Mouse (Mus musculus) neural tube, embryonic 15.5 days (tissue): ENCODE data around the gene Upk3b. TPM values are rescaled to one million over a fixed set of nuclear protein-coding genes. Genes with fewer than 3 reads are reported as not detected.
"Not testable (repeated sequence)": the region's sequence is repeated elsewhere in the genome, so short reads cannot be mapped to it uniquely, and the experiment has no call there.

Experiments
- ATAC-seq: fragments of 200-750 bp; cut with Nextera tagmentation; 2 replicates; pipeline ENCODE4 v1.8.0; 2017; ENCODE audit warnings: mild to moderate bottlenecking, moderate TSS enrichment, moderate library complexity; ENCODE audit not compliant: low FRiP score
- H3K27ac ChIP-seq: fragments of 300-500 bp; sonication (generic); replicated peaks from 2 replicates; pipeline ENCODE4 v1.5.1; 2015; ENCODE audit warnings: mild to moderate bottlenecking, inconsistent platforms
- H3K27me3 ChIP-seq: fragments of 300-500 bp; sonication (generic); replicated peaks from 2 replicates; pipeline ENCODE4 v1.6.1; 2015; ENCODE audit warnings: inconsistent platforms
- H3K36me3 ChIP-seq: fragments of 300-500 bp; sonication (generic); 2 replicates; pipeline ENCODE4 v1.6.1; 2015; ENCODE audit warnings: inconsistent platforms
- H3K4me1 ChIP-seq: fragments of 300-500 bp; sonication (generic); 2 replicates; pipeline ENCODE4 v1.6.1; 2015; ENCODE audit warnings: inconsistent platforms
- H3K4me2 ChIP-seq: fragments of 300-500 bp; sonication (generic); 2 replicates; pipeline ENCODE4 v1.6.1; 2015; ENCODE audit warnings: inconsistent platforms, mild to moderate bottlenecking, moderate library complexity
- H3K4me3 ChIP-seq: fragments of 300-500 bp; sonication (generic); replicated peaks from 2 replicates; pipeline ENCODE4 v1.5.1; 2015; ENCODE audit warnings: mild to moderate bottlenecking, inconsistent platforms
- H3K9ac ChIP-seq: fragments of 300-500 bp; sonication (generic); replicated peaks from 2 replicates; pipeline ENCODE4 v1.6.1; 2015; ENCODE audit warnings: mild to moderate bottlenecking, inconsistent platforms
- H3K9me3 ChIP-seq: fragments of 300-500 bp; sonication (generic); replicated peaks from 2 replicates; pipeline ENCODE4 v1.6.1; 2016; ENCODE audit warnings: inconsistent platforms
- WGBS: fragments of 180-500 bp; shearing (Covaris S2); methylation state at CpG from one replicate; pipeline ENCODE4 v1.1.7; 2015; ENCODE audit warnings: mixed read lengths; 5-methylcytosine and 5-hydroxymethylcytosine counted together
- polyA plus RNA-seq: library from polyadenylated mRNA; unstranded; fragments of >200 nt; fragmentation: Nextera tagmentation; extraction: Ambion mirVana; gene quantifications from 2 replicates; pipeline ENCODE4 v1.2.1, GENCODE M21; 2015

Upk3b gene
- polyA plus RNA-seq, 1 experiment from 2014 or later = 1.1 TPM

GRCm38 (mm10) chr5:136056062-136056461 is 17.8 kb downstream of the Upk3b start:
- 46% methylated on average over 4 of the region's 4 CpGs for WGBS
- H3K27ac ChIP-seq = no peak overlapping the region

GRCm38 (mm10) chr5:136057085-136057484 is 18.8 kb downstream of the Upk3b start:
- no peak overlapping the region for H3K27ac ChIP-seq
- H3K9me3 ChIP-seq = no peaks in the 10 kb centered on the region
- no peaks in the 10 kb centered on the region for H3K36me3 ChIP-seq
- H3K4me3 ChIP-seq = no peak overlapping the region
- H3K9ac ChIP-seq = no peak overlapping the region
- no peaks in the 10 kb centered on the region for H3K27me3 ChIP-seq
- no peak for ATAC-seq
- peaks cover 2% of the 10 kb centered on the region; the same call in 1 of the 2 replicates for H3K4me1 ChIP-seq
- H3K4me2 ChIP-seq = no peak overlapping the region
- WGBS = 29% methylated on average over 8 of the region's 8 CpGs

More at GRCm38 (mm10) chr5:136056062-136056461, 17.8 kb downstream of the Upk3b start:
- ATAC-seq = no peak
- Histone ChIP-seq H3K9ac (no peak overlapping the region), H3K4me3 (no peak overlapping the region), H3K36me3 (no peaks in the 10 kb centered on the region), H3K4me2 (no peak overlapping the region), H3K9me3 (no peaks in the 10 kb centered on the region), H3K27me3 (no peaks in the 10 kb centered on the region), H3K4me1 (peaks cover 12% of the 10 kb centered on the region)

- 12% methylated on average over 12 of the region's 12 CpGs for WGBS
- H3K4me1 ChIP-seq = no peaks in the 10 kb centered on the region
These were observed 23.3 kb downstream of the Upk3b start for GRCm38 (mm10) chr5:136061567-136061966.

GRCm38 (mm10) chr5:136063920-136064319 is 25.6 kb downstream of the Upk3b start:
- no peak for ATAC-seq
- Histone ChIP-seq H3K9me3 (no peaks in the 10 kb centered on the region), H3K9ac (no peak overlapping the region), H3K27ac (no peak overlapping the region), H3K4me3 (no peak overlapping the region), H3K4me1 (no peaks in the 10 kb centered on the region), H3K4me2 (no peak overlapping the region), H3K27me3 (no peaks in the 10 kb centered on the region), H3K36me3 (no peaks in the 10 kb centered on the region)
- 90% methylated on average over 10 of the region's 10 CpGs for WGBS

More at GRCm38 (mm10) chr5:136061567-136061966, 23.3 kb downstream of the Upk3b start:
- H3K27me3 ChIP-seq = no peaks in the 10 kb centered on the region
- no peak overlapping the region for H3K27ac ChIP-seq
- H3K4me3 ChIP-seq = no peak overlapping the region
- no peaks in the 10 kb centered on the region for H3K9me3 ChIP-seq
- no peaks in the 10 kb centered on the region for H3K36me3 ChIP-seq
- H3K9ac ChIP-seq = no peak overlapping the region
- ATAC-seq = no peak
- H3K4me2 ChIP-seq = no peak overlapping the region

DNA sequence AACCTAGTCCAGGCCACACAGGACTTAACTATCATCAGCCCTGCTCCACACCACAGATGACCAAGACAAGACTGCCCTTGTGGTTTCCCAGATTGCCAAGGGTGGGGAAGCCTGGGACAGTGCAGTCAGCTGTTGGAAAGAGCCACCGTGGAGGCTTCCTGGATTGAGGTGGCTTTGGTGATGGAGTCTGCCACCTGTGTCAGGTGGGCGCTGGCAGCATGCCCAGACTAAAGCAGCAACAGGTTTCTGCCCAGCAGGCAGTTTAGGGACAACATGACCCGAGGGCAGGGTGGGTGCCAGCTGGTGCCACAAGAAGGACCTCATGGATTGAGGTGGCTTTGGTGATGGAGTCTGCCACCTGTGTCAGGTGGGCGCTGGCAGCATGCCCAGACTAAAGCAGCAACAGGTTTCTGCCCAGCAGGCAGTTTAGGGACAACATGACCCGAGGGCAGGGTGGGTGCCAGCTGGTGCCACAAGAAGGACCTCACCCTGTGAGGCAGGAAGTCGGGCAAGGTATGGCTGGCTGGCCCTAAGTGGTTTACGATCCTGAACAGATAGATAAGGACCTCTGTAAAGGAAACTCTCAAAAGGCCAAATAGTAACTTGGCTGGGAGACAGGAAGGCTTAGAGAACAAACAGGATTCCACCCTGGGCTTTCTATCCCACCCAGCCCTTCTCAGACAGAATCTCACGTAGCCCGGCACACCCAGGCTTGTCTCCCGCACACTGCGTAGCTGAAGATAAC is 28.3 kb downstream of the Upk3b start:
- H3K4me2 ChIP-seq, ATAC-seq, H3K4me3 ChIP-seq, H3K36me3 ChIP-seq, H3K27me3 ChIP-seq, H3K4me1 ChIP-seq, H3K27ac ChIP-seq, H3K9me3 ChIP-seq, H3K9ac ChIP-seq: not testable (repeated sequence)
- 71% methylated on average over 11 of the region's 11 CpGs for WGBS

- no peak for ATAC-seq
- no peaks in the 10 kb centered on the region for H3K9me3 ChIP-seq
- H3K27me3 ChIP-seq = no peaks in the 10 kb centered on the region
- H3K36me3 ChIP-seq = no peaks in the 10 kb centered on the region
- 66% methylated on average over 2 of the region's 2 CpGs for WGBS
- no peaks in the 10 kb centered on the region for H3K4me1 ChIP-seq
- no peak overlapping the region for H3K9ac ChIP-seq
- no peak overlapping the region for H3K4me3 ChIP-seq
- H3K27ac ChIP-seq = no peak overlapping the region
- H3K4me2 ChIP-seq = no peak overlapping the region
These were observed 31.1 kb downstream of the Upk3b start for GRCm38 (mm10) chr5:136069411-136069810.

DNA sequence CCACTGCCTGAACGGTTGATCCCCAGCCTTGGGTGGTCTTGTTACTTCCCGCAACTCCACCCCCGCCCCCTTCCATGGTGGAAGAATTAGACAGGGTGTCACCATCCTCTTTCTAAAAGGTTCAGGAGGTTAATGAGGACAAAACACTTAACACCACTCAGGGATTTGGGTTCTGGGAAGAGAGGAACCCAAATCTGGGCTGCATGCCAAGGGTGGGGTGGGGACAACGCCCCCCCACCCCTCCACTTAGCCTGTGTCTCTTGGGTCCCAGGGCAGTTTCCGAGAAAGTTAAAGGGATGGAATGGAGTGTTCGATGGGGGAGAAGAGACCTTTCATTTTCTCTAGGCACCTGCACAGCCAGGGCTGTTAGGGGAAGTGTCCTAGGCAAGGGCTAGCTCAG is 34.8 kb downstream of the Upk3b start:
- no peaks in the 10 kb centered on the region for H3K27me3 ChIP-seq
- no peak for ATAC-seq
- no peak overlapping the region for H3K4me3 ChIP-seq
- no peaks in the 10 kb centered on the region for H3K9me3 ChIP-seq
- no peak overlapping the region for H3K4me2 ChIP-seq
- WGBS = 60% methylated on average over 6 of the region's 6 CpGs
- no peak overlapping the region for H3K9ac ChIP-seq
- H3K27ac ChIP-seq = no peak overlapping the region
- H3K4me1 ChIP-seq = 0 out of 2 replicates have a peak, but pooled peaks cover 6% of the 10 kb centered on the region
- H3K36me3 ChIP-seq = no peaks in the 10 kb centered on the region

- Histone ChIP-seq H3K4me3 (no peak overlapping the region), H3K4me2 (no peak overlapping the region), H3K27me3 (no peaks in the 10 kb centered on the region), H3K4me1 (0 out of 2 replicates have a peak, but pooled peaks cover 6% of the 10 kb centered on the region), H3K9me3 (no peaks in the 10 kb centered on the region), H3K9ac (no peak overlapping the region), H3K27ac (no peak overlapping the region), H3K36me3 (no peaks in the 10 kb centered on the region)
- no peak for ATAC-seq
- WGBS = 71% methylated on average over 11 of the region's 11 CpGs
These were observed 35.2 kb downstream of the Upk3b start for GRCm38 (mm10) chr5:136073526-136073925.

GRCm38 (mm10) chr5:136075076-136075475 is 36.8 kb downstream of the Upk3b start:
- no peak for ATAC-seq
- Histone ChIP-seq H3K27me3 (no peaks in the 10 kb centered on the region), H3K4me3 (no peak overlapping the region), H3K4me2 (no peak overlapping the region), H3K9me3 (no peaks in the 10 kb centered on the region), H3K4me1 (0 out of 2 replicates have a peak, but pooled peaks cover 6% of the 10 kb centered on the region), H3K27ac (no peak overlapping the region), H3K9ac (no peak overlapping the region), H3K36me3 (no peaks in the 10 kb centered on the region)
- 95% methylated on average over 5 of the region's 5 CpGs for WGBS

- Histone ChIP-seq H3K4me2 (no peak overlapping the region), H3K27me3 (no peaks in the 10 kb centered on the region), H3K4me3 (no peak overlapping the region), H3K27ac (no peak overlapping the region), H3K9ac (no peak overlapping the region), H3K4me1 (0 out of 2 replicates have a peak, but pooled peaks cover 6% of the 10 kb centered on the region), H3K36me3 (no peaks in the 10 kb centered on the region), H3K9me3 (no peaks in the 10 kb centered on the region)
- 46% methylated on average over 7 of the region's 7 CpGs for WGBS
- ATAC-seq = no peak
These were observed 38.0 kb downstream of the Upk3b start for GRCm38 (mm10) chr5:136076284-136076683.

DNA sequence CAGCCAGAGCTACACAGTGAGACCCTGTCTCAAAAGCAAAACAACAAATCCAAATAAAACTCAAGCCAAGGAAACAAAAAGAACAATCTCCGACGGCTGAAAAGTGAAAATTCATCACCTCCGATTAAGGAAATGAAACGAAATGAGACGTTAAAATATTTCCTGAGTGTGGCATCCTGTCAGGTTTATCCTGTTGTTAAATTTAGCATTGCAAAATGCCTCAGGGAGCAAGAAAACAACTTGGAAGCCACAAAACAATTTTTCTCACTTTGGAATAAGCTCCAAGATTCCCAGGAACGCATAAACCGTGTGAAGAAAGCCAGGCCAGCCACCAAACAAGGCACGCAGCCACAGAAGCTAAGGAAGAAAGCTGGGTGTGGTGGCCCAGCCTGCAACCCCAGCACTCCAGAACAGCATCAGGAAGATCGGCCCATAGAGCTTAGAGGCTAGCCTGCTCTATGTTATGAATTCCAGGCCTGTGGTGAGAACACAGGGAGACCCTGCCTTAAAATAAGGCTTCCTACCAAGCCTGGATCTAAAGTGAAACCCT is 38.8 kb downstream of the Upk3b start:
- ATAC-seq = no peak
- no peak overlapping the region for H3K27ac ChIP-seq
- H3K36me3 ChIP-seq = no peaks in the 10 kb centered on the region
- H3K4me3 ChIP-seq = no peak overlapping the region
- H3K4me2 ChIP-seq = no peak overlapping the region
- 83% methylated on average over 9 of the region's 9 CpGs for WGBS
- H3K4me1 ChIP-seq = 0 out of 2 replicates have a peak, but pooled peaks cover 6% of the 10 kb centered on the region
- no peaks in the 10 kb centered on the region for H3K27me3 ChIP-seq
- no peaks in the 10 kb centered on the region for H3K9me3 ChIP-seq
- H3K9ac ChIP-seq = no peak overlapping the region

- ATAC-seq = no peak
- WGBS = 95% methylated on average over 5 of the region's 5 CpGs
These were observed 39.8 kb downstream of the Upk3b start for GRCm38 (mm10) chr5:136078136-136078535.

More at GRCm38 (mm10) chr5:136078136-136078535, 39.8 kb downstream of the Upk3b start:
- Histone ChIP-seq H3K9ac (no peak overlapping the region), H3K27ac (no peak overlapping the region), H3K4me3 (no peak overlapping the region), H3K36me3 (no peaks in the 10 kb centered on the region), H3K4me1 (peaks cover 8% of the 10 kb centered on the region; the same call in 1 of the 2 replicates), H3K27me3 (no peaks in the 10 kb centered on the region), H3K4me2 (no peak overlapping the region), H3K9me3 (no peaks in the 10 kb centered on the region)
